Mouse (Mus musculus): ENCODE measurements around the gene Sds. TPM values are rescaled to one million over a fixed set of nuclear protein-coding genes. Genes with fewer than 3 reads are reported as not detected.

Gene Sds
- polyA plus RNA-seq, 1 experiment from 2014 or later = not detected

DNA sequence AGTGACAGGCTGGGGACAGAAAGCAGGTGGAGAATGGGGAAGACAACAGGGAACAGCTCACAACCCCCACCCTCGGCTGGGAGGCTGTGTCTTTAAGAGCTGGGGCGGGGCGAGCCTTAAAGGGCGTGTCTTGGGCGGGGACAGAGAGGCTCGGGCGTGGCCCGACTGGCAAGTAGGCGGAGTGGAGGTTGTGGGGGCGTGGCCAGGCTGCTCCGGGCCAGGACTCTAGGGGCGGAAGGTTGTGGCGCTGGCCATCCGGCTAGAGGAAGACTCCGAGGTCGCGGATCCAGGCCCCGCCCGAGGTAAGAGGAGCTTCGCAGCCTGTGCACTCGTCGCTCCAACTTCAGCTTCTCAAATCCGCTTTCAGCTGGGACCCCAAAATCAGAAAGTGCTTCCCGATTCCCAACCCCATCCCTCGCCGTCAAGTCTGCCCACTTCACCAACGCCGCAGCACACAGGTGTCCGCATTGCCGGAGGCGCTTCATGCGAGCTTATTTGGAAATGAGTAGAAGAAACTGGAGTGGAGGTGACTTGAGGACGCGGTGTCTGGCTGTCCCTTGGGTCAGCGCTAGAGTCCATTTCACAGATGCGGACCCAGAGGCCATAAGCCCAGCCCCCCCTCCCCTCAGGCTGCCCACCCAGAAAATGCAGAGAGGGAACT is 34.8 kb downstream of the Sds start, which contains the start of gene Slc8b1:
TSS of gene Slc8b1 (plus strand) at position 187 of the 661 bp plus-strand sequence.
- under 1% methylated on average over 36 of the region's 36 CpGs for WGBS

DNA sequence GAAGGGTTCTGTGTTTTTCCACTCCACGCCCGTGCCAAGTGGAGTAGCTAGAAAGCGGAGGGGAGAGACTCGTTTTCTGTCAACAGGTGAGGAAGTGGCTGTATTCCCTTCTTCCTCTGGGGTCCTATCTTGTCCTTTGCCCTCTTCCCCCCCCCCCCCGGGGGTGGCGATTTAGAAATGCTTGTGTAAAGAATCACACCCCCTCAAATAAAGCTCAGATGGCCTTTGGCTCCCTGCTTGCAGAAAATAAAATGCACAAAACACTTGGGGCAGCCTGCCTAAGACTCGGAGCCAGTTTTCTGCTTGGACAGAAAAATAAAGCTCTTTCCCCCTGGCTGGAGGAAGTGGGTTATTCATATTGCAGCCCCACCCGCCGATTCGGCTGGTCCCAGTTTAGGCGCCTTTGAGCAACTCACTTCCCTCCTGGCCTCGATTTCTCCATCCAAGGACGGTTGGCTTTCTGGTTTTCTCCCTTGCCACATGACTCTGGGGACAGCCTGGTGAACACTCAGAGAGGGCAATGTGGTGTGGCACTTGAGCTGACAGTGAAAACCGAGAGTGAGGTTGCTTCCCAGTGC is 35.4 kb downstream of the Sds start:
- H3K36me3 ChIP-seq = no peaks in the 10 kb centered on the region
- 36% methylated on average over 13 of the region's 14 CpGs for WGBS
- H3K9ac ChIP-seq = peak overlapping the region; percentile 55
- peak overlapping the region; percentile 70; the same call in 1 of the 2 replicates for H3K27ac ChIP-seq
- no peaks in the 10 kb centered on the region for H3K27me3 ChIP-seq
- peak overlapping the region; percentile 64 for H3K4me3 ChIP-seq (replicated peaks)
- peak overlapping the region; percentile 85 for H3K4me2 ChIP-seq
- H3K4me1 ChIP-seq = peaks cover 61% of the 10 kb centered on the region
- H3K9me3 ChIP-seq (replicated peaks) = no peaks in the 10 kb centered on the region
- ATAC-seq (replicated peaks; ENCODE audit: low FRiP score) = no peak

More for the DNA sequence above, 34.8 kb downstream of the Sds start, which contains the start of gene Slc8b1:
- peak within 1 kb of the TSS; percentile 85 for H3K4me2 ChIP-seq
- no peaks in the 10 kb centered on the region for H3K27me3 ChIP-seq
- peak; percentile 84 for ATAC-seq (replicated peaks; ENCODE audit: low FRiP score)
- H3K9me3 ChIP-seq (replicated peaks) = no peaks in the 10 kb centered on the region
- H3K4me3 ChIP-seq (replicated peaks) = peak within 1 kb of the TSS; percentile 64
- H3K4me1 ChIP-seq = peaks cover 59% of the 10 kb centered on the region
- no peaks in the 10 kb centered on the region for H3K36me3 ChIP-seq
- peak within 1 kb of the TSS; percentile 70 for H3K27ac ChIP-seq
- peak within 1 kb of the TSS; percentile 55 for H3K9ac ChIP-seq

DNA sequence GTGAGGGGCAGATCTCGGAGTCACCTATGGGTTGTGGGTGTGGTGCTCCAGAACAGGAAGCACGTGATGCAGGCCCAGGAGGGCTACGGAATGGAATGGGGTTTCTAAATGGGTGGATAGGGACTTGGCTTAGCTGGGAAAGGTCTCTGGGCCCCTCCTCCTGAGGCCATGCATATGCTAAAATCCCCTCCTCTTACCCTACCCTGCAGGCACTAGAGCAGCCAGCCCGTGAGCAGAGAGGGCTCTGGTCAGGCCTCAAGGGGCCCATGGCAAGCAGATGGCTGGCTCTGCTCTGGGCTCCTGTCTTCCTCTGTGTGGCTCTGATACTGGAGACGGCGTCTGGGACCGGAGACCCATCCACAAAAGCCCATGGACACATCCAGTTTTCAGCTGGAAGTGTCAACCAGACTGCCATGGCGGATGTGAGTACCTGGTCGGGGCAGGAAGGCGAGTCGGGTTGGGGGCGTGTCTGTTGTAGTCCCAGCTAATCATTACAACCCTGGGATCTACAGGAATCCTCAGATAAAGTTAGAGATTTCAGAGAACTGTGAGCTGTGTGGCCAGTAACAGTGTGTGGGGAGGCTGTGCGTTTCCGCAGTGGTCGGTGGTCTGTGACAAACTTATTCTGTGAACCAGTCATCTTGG is 36.7 kb downstream of the Sds start:
- no peaks in the 10 kb centered on the region for H3K9me3 ChIP-seq (replicated peaks)
- H3K4me1 ChIP-seq = peaks cover 71% of the 10 kb centered on the region
- H3K4me2 ChIP-seq = peak overlapping the region; percentile 44
- ATAC-seq (replicated peaks; ENCODE audit: low FRiP score) = 0 out of 2 replicates have a peak, but pooled peaks have one; percentile 17
- no peaks in the 10 kb centered on the region for H3K27me3 ChIP-seq
- no peak overlapping the region for H3K9ac ChIP-seq
- H3K4me3 ChIP-seq (replicated peaks) = peak overlapping the region; percentile 15
- 42% methylated on average over 15 of the region's 15 CpGs for WGBS
- H3K27ac ChIP-seq = peak overlapping the region; percentile 85
- H3K36me3 ChIP-seq = no peaks in the 10 kb centered on the region

DNA sequence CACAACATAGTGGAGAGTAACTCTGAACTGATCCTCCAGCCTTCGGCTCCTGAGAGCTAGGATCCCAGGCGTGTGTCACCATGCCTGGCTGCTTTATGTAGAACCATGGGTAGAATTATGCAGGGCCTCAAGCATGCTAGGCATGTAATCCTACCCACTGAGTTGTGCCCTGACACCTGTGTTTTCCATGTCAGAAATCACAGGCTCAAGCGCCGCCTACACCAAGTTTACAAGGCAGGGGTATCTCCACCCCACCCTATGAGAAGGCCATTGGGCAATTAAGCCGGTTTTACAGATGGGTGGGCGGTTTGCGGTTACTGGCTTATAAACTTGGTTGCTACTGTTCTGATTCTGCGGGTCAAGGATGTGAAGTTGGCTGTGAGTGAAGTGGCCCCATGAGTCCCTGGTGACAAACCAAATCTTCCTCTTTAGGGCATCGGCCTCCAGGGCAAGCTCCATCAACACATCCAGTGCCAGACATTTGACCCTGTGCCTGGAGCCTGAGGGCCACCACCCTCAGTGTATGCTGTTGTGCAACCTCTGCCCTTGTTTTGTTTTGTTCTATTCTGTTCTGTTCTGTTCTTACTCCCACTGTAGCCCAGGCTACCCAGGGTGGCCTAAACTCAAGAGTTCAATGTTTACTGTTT is 37.8 kb downstream of the Sds start:
- no peaks in the 10 kb centered on the region for H3K36me3 ChIP-seq
- no peak overlapping the region for H3K4me3 ChIP-seq (replicated peaks)
- 58% methylated on average over 9 of the region's 9 CpGs for WGBS
- no peak overlapping the region for H3K4me2 ChIP-seq
- no peak overlapping the region for H3K9ac ChIP-seq
- ATAC-seq (replicated peaks; ENCODE audit: low FRiP score) = no peak
- H3K9me3 ChIP-seq (replicated peaks) = no peaks in the 10 kb centered on the region
- H3K27ac ChIP-seq = peak overlapping the region; percentile 85
- H3K27me3 ChIP-seq = no peaks in the 10 kb centered on the region
- H3K4me1 ChIP-seq = peaks cover 71% of the 10 kb centered on the region

DNA sequence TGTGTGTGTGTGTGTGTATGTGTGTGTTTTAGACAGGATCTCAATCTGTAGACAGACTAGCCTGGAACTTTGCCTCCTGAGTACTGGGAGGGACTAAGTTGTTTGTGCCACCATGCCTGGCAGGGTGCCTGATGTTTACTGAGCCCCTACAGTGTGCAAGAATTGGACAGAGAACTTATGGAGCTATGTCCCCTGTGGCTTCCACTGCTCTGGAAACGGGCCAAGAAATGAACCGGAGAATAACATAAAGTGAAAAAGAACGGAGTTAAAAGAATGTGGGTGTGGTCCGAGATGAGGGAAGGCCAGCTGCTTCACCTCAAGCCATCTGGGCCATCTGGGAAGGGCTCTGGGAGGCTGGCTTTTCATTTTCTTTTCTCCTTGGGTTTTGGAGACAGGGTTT is 38.4 kb downstream of the Sds start:
- Histone ChIP-seq H3K27ac (peak overlapping the region; percentile 85), H3K4me3 (replicated peaks) (no peak overlapping the region), H3K36me3 (peaks cover 2% of the 10 kb centered on the region; the same call in 1 of the 2 replicates), H3K4me2 (no peak overlapping the region), H3K9ac (no peak overlapping the region), H3K27me3 (no peaks in the 10 kb centered on the region), H3K9me3 (replicated peaks) (no peaks in the 10 kb centered on the region), H3K4me1 (peaks cover 71% of the 10 kb centered on the region)
- ATAC-seq (replicated peaks; ENCODE audit: low FRiP score) = 0 out of 2 replicates have a peak, but pooled peaks have one; percentile 7
- 12% methylated on average over 4 of the region's 4 CpGs for WGBS

DNA sequence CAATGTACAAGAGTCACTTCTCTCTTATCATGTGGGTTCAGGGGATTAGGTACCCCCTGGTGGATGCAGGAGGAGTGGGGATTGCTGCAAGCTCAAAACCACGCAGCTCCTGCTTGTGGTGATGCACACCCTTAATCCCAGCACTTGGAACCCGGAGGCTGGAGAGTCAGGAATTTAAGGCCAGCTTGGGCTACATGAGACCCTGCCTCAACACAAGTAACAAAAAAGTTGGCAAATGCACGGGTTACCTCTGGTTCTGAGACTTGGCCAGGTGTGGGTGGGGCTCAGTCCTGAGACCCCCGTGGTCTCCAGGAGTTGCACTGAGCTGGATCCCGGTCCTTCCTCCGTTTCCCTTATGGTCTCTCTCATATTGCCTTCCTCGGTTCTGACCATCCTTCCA is 39.1 kb downstream of the Sds start:
- H3K9me3 ChIP-seq (replicated peaks) = no peaks in the 10 kb centered on the region
- H3K27me3 ChIP-seq = no peaks in the 10 kb centered on the region
- no peak overlapping the region for H3K9ac ChIP-seq
- no peak overlapping the region for H3K4me3 ChIP-seq (replicated peaks)
- no peak overlapping the region for H3K4me2 ChIP-seq
- peaks cover 70% of the 10 kb centered on the region for H3K4me1 ChIP-seq
- peaks cover 8% of the 10 kb centered on the region for H3K36me3 ChIP-seq
- H3K27ac ChIP-seq = peak overlapping the region; percentile 85
- no peak for ATAC-seq (replicated peaks; ENCODE audit: low FRiP score)
- WGBS = 79% methylated on average over 7 of the region's 7 CpGs

DNA sequence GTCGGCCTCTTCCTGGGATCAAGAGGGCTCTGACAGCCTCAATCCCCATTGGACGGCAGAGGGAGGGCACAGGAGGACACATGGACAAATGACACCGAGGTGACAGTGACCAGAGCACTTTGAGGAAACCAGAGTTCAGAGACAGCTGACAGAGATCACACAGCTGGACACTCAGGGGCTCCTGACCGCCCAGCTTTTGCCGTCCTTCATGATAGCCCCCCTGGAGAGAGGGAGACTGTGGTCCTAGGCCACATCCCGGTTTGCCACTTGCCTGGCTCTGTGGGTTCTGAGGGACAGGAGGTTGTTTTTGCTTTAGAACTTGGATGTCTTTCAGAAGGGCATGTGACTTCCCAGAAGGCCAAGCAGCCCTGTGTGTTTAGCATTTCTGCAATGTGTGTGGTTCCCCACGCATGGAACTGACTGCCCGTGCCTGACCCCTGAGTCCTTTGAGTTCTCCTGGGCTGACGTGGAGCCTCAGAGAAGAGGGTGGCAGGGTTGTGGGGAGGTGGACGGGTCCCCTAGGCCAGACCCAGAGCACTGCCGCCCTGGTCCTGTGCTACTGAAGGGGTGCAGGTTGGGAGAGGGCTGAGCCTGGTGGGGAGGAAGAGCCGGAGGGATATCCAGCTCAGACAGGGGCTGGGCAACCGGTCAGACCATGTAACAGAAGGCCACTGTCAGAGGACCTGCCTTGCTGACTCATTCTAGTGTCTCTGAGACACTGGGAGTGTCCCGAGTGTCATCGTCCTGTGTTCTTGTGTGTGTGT is 40.1 kb downstream of the Sds start:
- Histone ChIP-seq H3K4me1 (peaks cover 62% of the 10 kb centered on the region), H3K36me3 (peaks cover 14% of the 10 kb centered on the region), H3K27me3 (no peaks in the 10 kb centered on the region), H3K4me2 (no peak overlapping the region), H3K9me3 (replicated peaks) (no peaks in the 10 kb centered on the region), H3K9ac (no peak overlapping the region), H3K27ac (peak overlapping the region; percentile 67; the same call in 1 of the 2 replicates), H3K4me3 (replicated peaks) (no peak overlapping the region)
- WGBS = 52% methylated on average over 15 of the region's 15 CpGs
- no peak for ATAC-seq (replicated peaks; ENCODE audit: low FRiP score)

DNA sequence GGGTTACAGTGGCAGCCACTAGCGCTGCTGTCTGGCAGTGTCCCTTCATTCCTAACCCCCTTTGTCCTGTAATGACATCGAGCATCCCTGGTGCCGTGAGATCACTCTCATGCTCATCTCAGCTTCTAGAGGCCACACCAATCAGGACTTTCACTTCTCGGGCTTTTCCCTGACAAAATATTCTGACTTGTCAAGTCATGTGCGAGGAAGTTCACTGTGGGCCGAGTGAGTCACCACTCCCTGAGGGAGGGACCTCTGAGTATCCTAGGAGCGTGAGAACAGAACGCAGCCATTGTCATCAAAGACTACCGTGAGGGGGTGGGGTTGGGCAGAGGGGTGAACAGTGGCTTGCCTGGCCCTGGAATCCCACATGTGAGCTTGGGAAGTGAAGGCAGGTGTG is 41.2 kb downstream of the Sds start:
- H3K9ac ChIP-seq = no peak overlapping the region
- H3K4me2 ChIP-seq = no peak overlapping the region
- H3K36me3 ChIP-seq = peaks cover 24% of the 10 kb centered on the region
- no peak for ATAC-seq (replicated peaks; ENCODE audit: low FRiP score)
- WGBS = 56% methylated on average over 9 of the region's 9 CpGs
- no peaks in the 10 kb centered on the region for H3K9me3 ChIP-seq (replicated peaks)
- no peak overlapping the region for H3K4me3 ChIP-seq (replicated peaks)
- 0 out of 2 replicates have a peak overlapping the region, but pooled peaks have one; percentile 9 for H3K27ac ChIP-seq
- peaks cover 50% of the 10 kb centered on the region for H3K4me1 ChIP-seq
- H3K27me3 ChIP-seq = no peaks in the 10 kb centered on the region

DNA sequence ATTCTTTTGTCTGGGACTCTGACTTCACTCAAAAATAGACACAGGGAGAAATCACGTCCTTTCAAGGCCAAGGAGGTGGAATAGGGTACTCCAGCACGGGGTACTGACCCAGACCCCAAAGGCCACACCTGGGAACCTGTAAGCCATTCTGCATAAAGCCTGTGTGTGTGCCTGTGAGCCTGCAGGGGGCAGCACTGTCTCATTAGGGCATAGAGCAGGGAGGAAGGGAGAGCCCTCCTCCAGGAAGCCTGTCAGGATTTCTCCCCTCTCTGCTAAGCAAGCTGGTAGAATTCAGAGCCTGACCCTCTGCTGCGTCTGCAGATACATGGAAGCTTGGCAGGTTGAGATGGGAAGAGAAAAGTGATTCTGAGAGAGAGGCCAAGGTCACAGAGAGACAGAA is 46.3 kb downstream of the Sds start:
- peaks cover 4% of the 10 kb centered on the region; the same call in 1 of the 2 replicates for H3K4me1 ChIP-seq
- no peak overlapping the region for H3K4me2 ChIP-seq
- no peak for ATAC-seq (replicated peaks; ENCODE audit: low FRiP score)
- 90% methylated on average over 3 of the region's 3 CpGs for WGBS
- H3K4me3 ChIP-seq (replicated peaks) = no peak overlapping the region
- peaks cover 46% of the 10 kb centered on the region for H3K36me3 ChIP-seq
- no peak overlapping the region for H3K27ac ChIP-seq
- no peaks in the 10 kb centered on the region for H3K27me3 ChIP-seq
- H3K9ac ChIP-seq = no peak overlapping the region
- no peaks in the 10 kb centered on the region for H3K9me3 ChIP-seq (replicated peaks)

DNA sequence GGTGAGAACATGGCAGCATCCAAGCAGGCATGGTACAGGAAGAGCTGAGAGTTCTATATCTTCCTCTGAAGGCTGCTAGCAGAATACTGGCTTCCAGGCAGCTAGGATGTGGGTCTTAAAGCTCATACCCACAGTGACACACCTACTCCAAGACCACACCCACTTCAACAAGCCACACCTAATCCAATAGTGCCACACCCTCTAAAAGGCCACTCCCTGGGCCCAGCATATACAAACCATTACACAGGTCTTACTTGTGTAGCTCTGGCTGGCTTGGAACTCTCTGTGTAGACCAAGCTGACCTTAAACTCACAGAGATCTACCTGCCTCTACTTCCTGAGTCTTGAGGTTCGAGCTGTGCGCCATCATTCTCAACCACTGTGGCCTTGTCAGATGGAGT is 48.4 kb downstream of the Sds start:
- no peak overlapping the region for H3K4me2 ChIP-seq
- no peaks in the 10 kb centered on the region for H3K9me3 ChIP-seq (replicated peaks)
- peaks cover 57% of the 10 kb centered on the region for H3K36me3 ChIP-seq
- H3K9ac ChIP-seq = no peak overlapping the region
- WGBS = 92% methylated on average over 2 of the region's 2 CpGs
- no peak overlapping the region for H3K27ac ChIP-seq
- ATAC-seq (replicated peaks; ENCODE audit: low FRiP score) = 0 out of 2 replicates have a peak, but pooled peaks have one; percentile 44
- H3K4me1 ChIP-seq = no peaks in the 10 kb centered on the region
- H3K4me3 ChIP-seq (replicated peaks) = no peak overlapping the region
- H3K27me3 ChIP-seq = no peaks in the 10 kb centered on the region

DNA sequence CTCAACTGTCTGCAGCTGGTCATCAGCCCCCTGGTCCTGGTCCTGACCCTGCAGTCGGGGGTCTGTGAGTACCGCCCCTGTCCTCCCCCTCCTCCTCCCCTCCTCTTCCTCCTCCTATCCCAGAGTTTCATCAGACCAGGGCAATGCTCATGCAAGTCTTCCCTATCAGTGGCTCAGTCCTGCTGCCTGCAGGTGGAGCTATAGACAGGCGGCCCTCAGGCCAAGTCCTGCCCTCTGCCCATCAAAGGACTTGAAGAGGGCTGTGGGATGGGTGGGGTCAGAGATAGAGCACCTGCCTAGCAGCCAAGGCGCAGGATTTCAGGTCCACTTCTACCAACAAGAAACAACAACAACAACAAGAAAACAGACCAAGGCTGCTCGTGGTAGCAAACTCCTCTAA is 49.4 kb downstream of the Sds start:
- no peak for ATAC-seq (replicated peaks; ENCODE audit: low FRiP score)
- Histone ChIP-seq H3K4me2 (no peak overlapping the region), H3K4me1 (no peaks in the 10 kb centered on the region), H3K36me3 (peaks cover 57% of the 10 kb centered on the region), H3K9me3 (replicated peaks) (no peaks in the 10 kb centered on the region), H3K27me3 (no peaks in the 10 kb centered on the region), H3K27ac (no peak overlapping the region), H3K4me3 (replicated peaks) (no peak overlapping the region), H3K9ac (no peak overlapping the region)
- 31% methylated on average over 5 of the region's 5 CpGs for WGBS
